Mouse (Mus musculus): ENCODE results near the gene Rab44. TPM values are rescaled to one million over a fixed set of nuclear protein-coding genes. Genes with fewer than 3 reads are reported as not detected.

Rab44 gene
- polyA plus RNA-seq, 1 experiment from 2014 or later: 0.30 TPM

- no peak overlapping the region for H3K4me2 ChIP-seq (replicated peaks)
- H3K27ac ChIP-seq: no peak overlapping the region
- no peak overlapping the region for H3K9ac ChIP-seq
- H3K27me3 ChIP-seq (replicated peaks): no peaks in the 10 kb centered on the region
- no peaks in the 10 kb centered on the region for H3K4me1 ChIP-seq
- H3K36me3 ChIP-seq: no peaks in the 10 kb centered on the region
- WGBS: 80% methylated on average over 12 of the region's 12 CpGs
- no peak for ATAC-seq (ENCODE audit: low FRiP score, low read depth)
- H3K9me3 ChIP-seq: no peaks in the 10 kb centered on the region
- no peak overlapping the region for H3K4me3 ChIP-seq
Measured at GRCm38 (mm10) chr17:29116023-29116422, 2.1 kb downstream of the Rab44 start.

GRCm38 (mm10) chr17:29117006-29117648 lies 3.2 kb downstream of the Rab44 start:
- Histone ChIP-seq H3K9ac (no peak overlapping the region), H3K9me3 (no peaks in the 10 kb centered on the region), H3K36me3 (no peaks in the 10 kb centered on the region), H3K4me1 (no peaks in the 10 kb centered on the region), H3K27ac (no peak overlapping the region), H3K27me3 (replicated peaks) (no peaks in the 10 kb centered on the region), H3K4me3 (no peak overlapping the region), H3K4me2 (replicated peaks) (no peak overlapping the region)
- no peak for ATAC-seq (ENCODE audit: low FRiP score, low read depth)
- WGBS: 81% methylated on average over 8 of the region's 8 CpGs

- Histone ChIP-seq H3K36me3 (no peaks in the 10 kb centered on the region), H3K27me3 (replicated peaks) (no peaks in the 10 kb centered on the region), H3K9ac (no peak overlapping the region), H3K4me1 (no peaks in the 10 kb centered on the region), H3K27ac (no peak overlapping the region), H3K9me3 (no peaks in the 10 kb centered on the region), H3K4me3 (no peak overlapping the region), H3K4me2 (replicated peaks) (no peak overlapping the region)
- 56% methylated on average over 5 of the region's 5 CpGs for WGBS
- ATAC-seq (ENCODE audit: low FRiP score, low read depth): no peak
Measured at GRCm38 (mm10) chr17:29118057-29118456, 4.1 kb downstream of the Rab44 start.

DNA sequence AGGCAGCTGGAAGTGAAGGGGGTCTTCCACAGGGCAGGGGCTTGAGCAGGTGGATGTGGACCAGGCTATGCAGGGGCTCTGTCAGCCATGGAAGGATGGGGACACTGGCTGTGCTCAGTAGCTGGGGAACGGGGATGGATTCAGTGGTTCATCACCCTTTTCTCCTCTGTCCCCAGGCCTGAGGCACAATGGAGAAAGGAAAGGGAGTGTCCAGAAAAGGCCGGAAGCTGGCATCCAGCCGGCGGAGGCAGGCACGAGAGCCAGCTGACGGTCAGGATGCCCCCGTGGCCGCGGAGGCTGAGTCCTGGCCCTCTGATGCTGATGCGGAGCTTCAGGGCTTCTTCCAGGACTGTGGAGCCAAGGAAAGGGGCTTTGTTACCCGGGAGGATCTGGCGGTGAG lies 6.7 kb downstream of the Rab44 start:
- no peak for ATAC-seq (ENCODE audit: low FRiP score, low read depth)
- H3K27me3 ChIP-seq (replicated peaks): no peaks in the 10 kb centered on the region
- no peak overlapping the region for H3K4me3 ChIP-seq
- H3K4me2 ChIP-seq (replicated peaks): no peak overlapping the region
- H3K9ac ChIP-seq: no peak overlapping the region
- no peaks in the 10 kb centered on the region for H3K4me1 ChIP-seq
- 62% methylated on average over 12 of the region's 12 CpGs for WGBS
- H3K9me3 ChIP-seq: no peaks in the 10 kb centered on the region
- H3K27ac ChIP-seq: no peak overlapping the region
- no peaks in the 10 kb centered on the region for H3K36me3 ChIP-seq

- WGBS: 87% methylated on average over 6 of the region's 6 CpGs
- no peak for ATAC-seq (ENCODE audit: low FRiP score, low read depth)
- Histone ChIP-seq H3K27me3 (replicated peaks) (no peaks in the 10 kb centered on the region), H3K4me1 (no peaks in the 10 kb centered on the region), H3K4me2 (replicated peaks) (no peak overlapping the region), H3K4me3 (no peak overlapping the region), H3K9ac (no peak overlapping the region), H3K9me3 (no peaks in the 10 kb centered on the region), H3K36me3 (no peaks in the 10 kb centered on the region), H3K27ac (no peak overlapping the region)
Measured at GRCm38 (mm10) chr17:29122817-29123216, 8.9 kb downstream of the Rab44 start.

- Histone ChIP-seq H3K27ac (no peak overlapping the region), H3K4me2 (replicated peaks) (no peak overlapping the region), H3K4me3 (no peak overlapping the region), H3K36me3 (no peaks in the 10 kb centered on the region), H3K4me1 (no peaks in the 10 kb centered on the region), H3K9ac (no peak overlapping the region), H3K9me3 (no peaks in the 10 kb centered on the region), H3K27me3 (replicated peaks) (no peaks in the 10 kb centered on the region)
- no peak for ATAC-seq (ENCODE audit: low FRiP score, low read depth)
- 76% methylated on average over 6 of the region's 6 CpGs for WGBS
Measured at GRCm38 (mm10) chr17:29123578-29124174, 9.7 kb downstream of the Rab44 start.

GRCm38 (mm10) chr17:29126561-29126960 lies 12.6 kb downstream of the Rab44 start:
- Histone ChIP-seq H3K4me2 (replicated peaks) (no peak overlapping the region), H3K9ac (no peak overlapping the region), H3K9me3 (no peaks in the 10 kb centered on the region), H3K27ac (no peak overlapping the region), H3K27me3 (replicated peaks) (no peaks in the 10 kb centered on the region), H3K36me3 (no peaks in the 10 kb centered on the region), H3K4me3 (no peak overlapping the region), H3K4me1 (no peaks in the 10 kb centered on the region)
- ATAC-seq (ENCODE audit: low FRiP score, low read depth): no peak
- WGBS: 96% methylated on average over 3 of the region's 3 CpGs

- Histone ChIP-seq H3K27me3 (replicated peaks) (no peaks in the 10 kb centered on the region), H3K4me3 (no peak overlapping the region), H3K9ac (no peak overlapping the region), H3K4me1 (no peaks in the 10 kb centered on the region), H3K27ac (no peak overlapping the region), H3K4me2 (replicated peaks) (no peak overlapping the region), H3K9me3 (no peaks in the 10 kb centered on the region), H3K36me3 (no peaks in the 10 kb centered on the region)
- 43% methylated on average over 5 of the region's 5 CpGs for WGBS
- ATAC-seq (ENCODE audit: low FRiP score, low read depth): no peak
Measured at GRCm38 (mm10) chr17:29129341-29129740, 15.4 kb downstream of the Rab44 start.

- no peak for ATAC-seq (ENCODE audit: low FRiP score, low read depth)
- H3K27ac ChIP-seq: no peak overlapping the region
- WGBS: 77% methylated on average over 5 of the region's 5 CpGs
Measured at GRCm38 (mm10) chr17:29135066-29135465, 21.1 kb downstream of the Rab44 start.

GRCm38 (mm10) chr17:29136236-29136635 lies 22.3 kb downstream of the Rab44 start:
- Histone ChIP-seq H3K27me3 (replicated peaks) (no peaks in the 10 kb centered on the region), H3K9me3 (no peaks in the 10 kb centered on the region), H3K4me3 (no peak overlapping the region), H3K27ac (no peak overlapping the region), H3K4me2 (replicated peaks) (no peak overlapping the region), H3K4me1 (no peaks in the 10 kb centered on the region), H3K9ac (no peak overlapping the region), H3K36me3 (no peaks in the 10 kb centered on the region)
- no peak for ATAC-seq (ENCODE audit: low FRiP score, low read depth)
- WGBS: 76% methylated on average over 6 of the region's 6 CpGs

More at GRCm38 (mm10) chr17:29135066-29135465, 21.1 kb downstream of the Rab44 start:
- Histone ChIP-seq H3K4me3 (no peak overlapping the region), H3K27me3 (replicated peaks) (no peaks in the 10 kb centered on the region), H3K4me2 (replicated peaks) (no peak overlapping the region), H3K9ac (no peak overlapping the region), H3K36me3 (no peaks in the 10 kb centered on the region), H3K4me1 (no peaks in the 10 kb centered on the region), H3K9me3 (no peaks in the 10 kb centered on the region)

DNA sequence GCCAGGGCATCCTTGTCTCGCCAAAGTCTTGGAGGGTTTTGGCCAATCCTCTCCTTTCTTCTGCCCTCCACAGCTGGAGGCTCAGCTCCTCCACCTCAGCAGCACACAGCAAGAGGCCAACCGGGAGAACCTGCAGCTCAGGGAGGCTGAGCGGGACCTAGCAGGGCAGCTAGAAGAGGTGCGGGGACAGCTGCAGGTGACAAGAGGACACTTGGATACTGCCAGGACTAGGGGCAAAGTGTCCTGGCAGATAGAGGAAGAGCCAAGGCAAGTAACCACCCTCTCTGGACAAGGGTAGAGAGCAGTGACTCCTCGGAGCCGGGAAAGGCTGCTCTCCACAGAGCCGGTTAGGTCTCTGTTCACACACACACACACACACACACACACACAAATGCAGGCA lies 24.0 kb downstream of the Rab44 start:
- ATAC-seq (ENCODE audit: low FRiP score, low read depth): no peak
- H3K27me3 ChIP-seq (replicated peaks): no peaks in the 10 kb centered on the region
- no peaks in the 10 kb centered on the region for H3K9me3 ChIP-seq
- no peak overlapping the region for H3K4me3 ChIP-seq
- no peak overlapping the region for H3K9ac ChIP-seq
- no peaks in the 10 kb centered on the region for H3K36me3 ChIP-seq
- no peak overlapping the region for H3K27ac ChIP-seq
- no peak overlapping the region for H3K4me2 ChIP-seq (replicated peaks)
- 86% methylated on average over 7 of the region's 7 CpGs for WGBS
- no peaks in the 10 kb centered on the region for H3K4me1 ChIP-seq

GRCm38 (mm10) chr17:29141577-29141976 lies 27.6 kb downstream of the Rab44 start:
- Histone ChIP-seq H3K4me1 (no peaks in the 10 kb centered on the region), H3K9ac (no peak overlapping the region), H3K27ac (no peak overlapping the region), H3K4me3 (no peak overlapping the region), H3K4me2 (replicated peaks) (no peak overlapping the region), H3K27me3 (replicated peaks) (no peaks in the 10 kb centered on the region), H3K9me3 (no peaks in the 10 kb centered on the region), H3K36me3 (no peaks in the 10 kb centered on the region)
- ATAC-seq (ENCODE audit: low FRiP score, low read depth): no peak
- WGBS: 89% methylated on average over 3 of the region's 3 CpGs

DNA sequence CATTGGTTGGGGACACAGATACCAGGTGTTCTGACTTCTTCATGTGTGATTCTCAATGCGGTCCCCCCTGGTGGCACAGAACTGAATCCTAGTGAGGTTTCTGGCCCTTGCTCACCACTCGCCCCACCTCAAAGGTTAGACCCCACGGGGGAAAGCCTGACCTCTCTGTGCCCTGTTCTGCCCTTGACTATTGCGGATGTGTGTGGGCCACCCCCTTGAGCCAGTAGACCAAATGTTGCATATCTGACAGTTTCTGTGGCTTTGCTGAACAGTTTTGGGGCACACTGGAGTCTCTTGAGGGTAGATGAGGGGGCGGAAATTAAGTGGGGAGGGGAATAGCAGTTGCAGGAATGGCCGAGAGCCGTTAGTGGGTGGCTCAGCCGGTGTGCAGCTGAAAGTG lies 29.3 kb downstream of the Rab44 start:
- H3K27ac ChIP-seq: no peak overlapping the region
- no peaks in the 10 kb centered on the region for H3K27me3 ChIP-seq (replicated peaks)
- no peaks in the 10 kb centered on the region for H3K9me3 ChIP-seq
- 85% methylated on average over 8 of the region's 8 CpGs for WGBS
- H3K4me1 ChIP-seq: no peaks in the 10 kb centered on the region
- no peak for ATAC-seq (ENCODE audit: low FRiP score, low read depth)
- H3K9ac ChIP-seq: no peak overlapping the region
- no peak overlapping the region for H3K4me2 ChIP-seq (replicated peaks)
- no peaks in the 10 kb centered on the region for H3K36me3 ChIP-seq
- H3K4me3 ChIP-seq: no peak overlapping the region
